Mouse (Mus musculus): ENCODE data around the gene Cdh9. TPM values are rescaled to one million over a fixed set of nuclear protein-coding genes. Genes with fewer than 3 reads are reported as not detected.
A peak's percentile ranks its signal among the peaks of the same experiment; 100 is the strongest.

The Cdh9 gene
- polyA plus RNA-seq (2014; fragmentation: Nextera tagmentation; extraction: Ambion mirVana), result 0.38 and 0.51 TPM in 2 replicates

- Histone ChIP-seq H3K27ac (ENCODE audit: low read depth, low read length) (no peak within 1 kb of the TSS), H3K4me1 (ENCODE audit: control insufficient read depth, insufficient read depth, low read length) (no peaks in the 10 kb centered on the region), H3K4me2 (replicated peaks; ENCODE audit: low read depth, low read length) (peak within 1 kb of the TSS; percentile 49), H3K36me3 (ENCODE audit: control insufficient read depth, insufficient read depth, low read length) (no peaks in the 10 kb centered on the region), H3K27me3 (ENCODE audit: control insufficient read depth, insufficient read depth, low read length) (no peaks in the 10 kb centered on the region), H3K4me3 (ENCODE audit: low read length) (peak within 1 kb of the TSS; percentile 32), H3K9me3 (ENCODE audit: control insufficient read depth, low read length) (no peaks in the 10 kb centered on the region), H3K9ac (ENCODE audit: low read depth, low read length) (no peak within 1 kb of the TSS)
- ATAC-seq (ENCODE audit: low FRiP score, low TSS enrichment), result peak; percentile 77; the same call in 1 of the 2 replicates
- WGBS, result 3% methylated on average over 14 of the region's 14 CpGs
Observed at GRCm38 (mm10) chr15:16728470-16729011, at the start of gene Cdh9. Gene Cdh9 (plus strand): TSS chr15:16728756.

- H3K9me3 ChIP-seq (ENCODE audit: control insufficient read depth, low read length), result no peaks in the 10 kb centered on the region
- WGBS, result 83% methylated on average over 5 of the region's 5 CpGs
Observed at GRCm38 (mm10) chr15:16679096-16679495, 49.5 kb upstream of the Cdh9 start.

GRCm38 (mm10) chr15:16699821-16700220 lies 28.7 kb upstream of the Cdh9 start:
- no peak overlapping the region for H3K4me3 ChIP-seq (ENCODE audit: low read length)
- H3K27me3 ChIP-seq (ENCODE audit: control insufficient read depth, insufficient read depth, low read length), result no peaks in the 10 kb centered on the region
- WGBS, result 91% methylated on average over 3 of the region's 3 CpGs
- H3K9me3 ChIP-seq (ENCODE audit: control insufficient read depth, low read length), result no peaks in the 10 kb centered on the region
- no peak overlapping the region for H3K27ac ChIP-seq (ENCODE audit: low read depth, low read length)
- H3K36me3 ChIP-seq (ENCODE audit: control insufficient read depth, insufficient read depth, low read length), result no peaks in the 10 kb centered on the region
- no peak for ATAC-seq (ENCODE audit: low FRiP score, low TSS enrichment)
- no peak overlapping the region for H3K9ac ChIP-seq (ENCODE audit: low read depth, low read length)
- no peak overlapping the region for H3K4me2 ChIP-seq (replicated peaks; ENCODE audit: low read depth, low read length)
- no peaks in the 10 kb centered on the region for H3K4me1 ChIP-seq (ENCODE audit: control insufficient read depth, insufficient read depth, low read length)

More at GRCm38 (mm10) chr15:16679096-16679495, 49.5 kb upstream of the Cdh9 start:
- Histone ChIP-seq H3K27me3 (ENCODE audit: control insufficient read depth, insufficient read depth, low read length) (no peaks in the 10 kb centered on the region), H3K4me3 (ENCODE audit: low read length) (no peak overlapping the region), H3K4me1 (ENCODE audit: control insufficient read depth, insufficient read depth, low read length) (no peaks in the 10 kb centered on the region), H3K9ac (ENCODE audit: low read depth, low read length) (no peak overlapping the region), H3K27ac (ENCODE audit: low read depth, low read length) (no peak overlapping the region), H3K4me2 (replicated peaks; ENCODE audit: low read depth, low read length) (no peak overlapping the region), H3K36me3 (ENCODE audit: control insufficient read depth, insufficient read depth, low read length) (no peaks in the 10 kb centered on the region)
- ATAC-seq (ENCODE audit: low FRiP score, low TSS enrichment), result no peak

GRCm38 (mm10) chr15:16702340-16702739 lies 26.2 kb upstream of the Cdh9 start:
- no peaks in the 10 kb centered on the region for H3K4me1 ChIP-seq (ENCODE audit: control insufficient read depth, insufficient read depth, low read length)
- H3K4me3 ChIP-seq (ENCODE audit: low read length), result no peak overlapping the region
- H3K36me3 ChIP-seq (ENCODE audit: control insufficient read depth, insufficient read depth, low read length), result no peaks in the 10 kb centered on the region
- H3K4me2 ChIP-seq (replicated peaks; ENCODE audit: low read depth, low read length), result no peak overlapping the region
- WGBS, result 54% methylated on average over 1 of the region's 1 CpGs
- H3K27ac ChIP-seq (ENCODE audit: low read depth, low read length), result no peak overlapping the region
- no peaks in the 10 kb centered on the region for H3K9me3 ChIP-seq (ENCODE audit: control insufficient read depth, low read length)
- no peaks in the 10 kb centered on the region for H3K27me3 ChIP-seq (ENCODE audit: control insufficient read depth, insufficient read depth, low read length)
- H3K9ac ChIP-seq (ENCODE audit: low read depth, low read length), result no peak overlapping the region
- ATAC-seq (ENCODE audit: low FRiP score, low TSS enrichment), result no peak

GRCm38 (mm10) chr15:16739088-16739487 lies 10.5 kb downstream of the Cdh9 start:
- no peak overlapping the region for H3K4me3 ChIP-seq (ENCODE audit: low read length)
- no peaks in the 10 kb centered on the region for H3K27me3 ChIP-seq (ENCODE audit: control insufficient read depth, insufficient read depth, low read length)
- no peaks in the 10 kb centered on the region for H3K36me3 ChIP-seq (ENCODE audit: control insufficient read depth, insufficient read depth, low read length)
- H3K9me3 ChIP-seq (ENCODE audit: control insufficient read depth, low read length), result no peaks in the 10 kb centered on the region
- H3K4me2 ChIP-seq (replicated peaks; ENCODE audit: low read depth, low read length), result no peak overlapping the region
- no peak for ATAC-seq (ENCODE audit: low FRiP score, low TSS enrichment)
- WGBS, result 62% methylated on average over 4 of the region's 4 CpGs
- no peak overlapping the region for H3K9ac ChIP-seq (ENCODE audit: low read depth, low read length)
- no peaks in the 10 kb centered on the region for H3K4me1 ChIP-seq (ENCODE audit: control insufficient read depth, insufficient read depth, low read length)
- H3K27ac ChIP-seq (ENCODE audit: low read depth, low read length), result no peak overlapping the region

- H3K36me3 ChIP-seq (ENCODE audit: control insufficient read depth, insufficient read depth, low read length), result no peaks in the 10 kb centered on the region
- no peak for ATAC-seq (ENCODE audit: low FRiP score, low TSS enrichment)
- WGBS, result 92% methylated on average over 1 of the region's 1 CpGs
- no peak overlapping the region for H3K4me3 ChIP-seq (ENCODE audit: low read length)
- H3K27ac ChIP-seq (ENCODE audit: low read depth, low read length), result no peak overlapping the region
- H3K9ac ChIP-seq (ENCODE audit: low read depth, low read length), result no peak overlapping the region
- no peak overlapping the region for H3K4me2 ChIP-seq (replicated peaks; ENCODE audit: low read depth, low read length)
- H3K9me3 ChIP-seq (ENCODE audit: control insufficient read depth, low read length), result no peaks in the 10 kb centered on the region
- no peaks in the 10 kb centered on the region for H3K4me1 ChIP-seq (ENCODE audit: control insufficient read depth, insufficient read depth, low read length)
- H3K27me3 ChIP-seq (ENCODE audit: control insufficient read depth, insufficient read depth, low read length), result no peaks in the 10 kb centered on the region
Observed at GRCm38 (mm10) chr15:16746672-16747071, 18.1 kb downstream of the Cdh9 start.

GRCm38 (mm10) chr15:16763252-16763651 lies 34.7 kb downstream of the Cdh9 start:
- H3K9ac ChIP-seq (ENCODE audit: low read depth, low read length), result no peak overlapping the region
- no peak overlapping the region for H3K4me3 ChIP-seq (ENCODE audit: low read length)
- H3K36me3 ChIP-seq (ENCODE audit: control insufficient read depth, insufficient read depth, low read length), result no peaks in the 10 kb centered on the region
- no peak overlapping the region for H3K27ac ChIP-seq (ENCODE audit: low read depth, low read length)
- H3K27me3 ChIP-seq (ENCODE audit: control insufficient read depth, insufficient read depth, low read length), result no peaks in the 10 kb centered on the region
- no peak overlapping the region for H3K4me2 ChIP-seq (replicated peaks; ENCODE audit: low read depth, low read length)
- H3K4me1 ChIP-seq (ENCODE audit: control insufficient read depth, insufficient read depth, low read length), result no peaks in the 10 kb centered on the region
- 81% methylated on average over 3 of the region's 3 CpGs for WGBS
- ATAC-seq (ENCODE audit: low FRiP score, low TSS enrichment), result no peak
- no peaks in the 10 kb centered on the region for H3K9me3 ChIP-seq (ENCODE audit: control insufficient read depth, low read length)

GRCm38 (mm10) chr15:16784575-16784974 lies 56.0 kb downstream of the Cdh9 start:
- 75% methylated on average over 1 of the region's 1 CpGs for WGBS
- Histone ChIP-seq H3K27ac (ENCODE audit: low read depth, low read length) (no peak overlapping the region), H3K9ac (ENCODE audit: low read depth, low read length) (no peak overlapping the region), H3K4me2 (replicated peaks; ENCODE audit: low read depth, low read length) (no peak overlapping the region), H3K4me1 (ENCODE audit: control insufficient read depth, insufficient read depth, low read length) (no peaks in the 10 kb centered on the region), H3K4me3 (ENCODE audit: low read length) (no peak overlapping the region), H3K27me3 (ENCODE audit: control insufficient read depth, insufficient read depth, low read length) (no peaks in the 10 kb centered on the region), H3K9me3 (ENCODE audit: control insufficient read depth, low read length) (no peaks in the 10 kb centered on the region), H3K36me3 (ENCODE audit: control insufficient read depth, insufficient read depth, low read length) (no peaks in the 10 kb centered on the region)
- ATAC-seq (ENCODE audit: low FRiP score, low TSS enrichment), result no peak

GRCm38 (mm10) chr15:16792857-16793256 lies 64.3 kb downstream of the Cdh9 start:
- H3K27ac ChIP-seq (ENCODE audit: low read depth, low read length), result no peak overlapping the region
- 92% methylated on average over 3 of the region's 3 CpGs for WGBS

More at GRCm38 (mm10) chr15:16792857-16793256, 64.3 kb downstream of the Cdh9 start:
- no peak for ATAC-seq (ENCODE audit: low FRiP score, low TSS enrichment)
- no peak overlapping the region for H3K4me3 ChIP-seq (ENCODE audit: low read length)
- H3K4me1 ChIP-seq (ENCODE audit: control insufficient read depth, insufficient read depth, low read length), result no peaks in the 10 kb centered on the region
- no peak overlapping the region for H3K4me2 ChIP-seq (replicated peaks; ENCODE audit: low read depth, low read length)
- no peaks in the 10 kb centered on the region for H3K36me3 ChIP-seq (ENCODE audit: control insufficient read depth, insufficient read depth, low read length)
- no peak overlapping the region for H3K9ac ChIP-seq (ENCODE audit: low read depth, low read length)
- H3K27me3 ChIP-seq (ENCODE audit: control insufficient read depth, insufficient read depth, low read length), result no peaks in the 10 kb centered on the region
- no peaks in the 10 kb centered on the region for H3K9me3 ChIP-seq (ENCODE audit: control insufficient read depth, low read length)
